Mouse (Mus musculus): ENCODE results near the gene H13.
"Not testable (repeated sequence)": the region's sequence is repeated elsewhere in the genome, so short reads cannot be mapped to it uniquely, and the experiment has no call there.

The H13 gene

GRCm38 (mm10) chr2:152666191-152666590, 3.1 kb upstream of the H13 start:
- DNase-seq, result not testable (repeated sequence)

- no peak for DNase-seq
Observed at GRCm38 (mm10) chr2:152669639-152670484, 601 bp downstream of the H13 start.

- DNase-seq, result peak in 1 of 2 experiments; percentile 59
Observed at GRCm38 (mm10) chr2:152670983-152671641, 1.9 kb downstream of the H13 start.

- DNase-seq, result peak; percentile 61 to 68
Observed at GRCm38 (mm10) chr2:152671642-152671999, 2.4 kb downstream of the H13 start.

- no peak for DNase-seq
Observed at GRCm38 (mm10) chr2:152672166-152672565, 2.9 kb downstream of the H13 start.

- DNase-seq, result peak in 1 of 2 experiments; percentile 20
Observed at GRCm38 (mm10) chr2:152674148-152674547, 4.9 kb downstream of the H13 start.

- DNase-seq, result peak in 1 of 2 experiments; percentile 2
Observed at GRCm38 (mm10) chr2:152675252-152675791, 6.1 kb downstream of the H13 start.

- peak; percentile 60 to 66 for DNase-seq
Observed at GRCm38 (mm10) chr2:152678302-152678701, 9.0 kb downstream of the H13 start.

GRCm38 (mm10) chr2:152678925-152679324, 9.7 kb downstream of the H13 start:
- DNase-seq, result peak in 1 of 2 experiments; percentile 29

GRCm38 (mm10) chr2:152679701-152680355, 10.6 kb downstream of the H13 start:
- peak; percentile 29 to 31 for DNase-seq

GRCm38 (mm10) chr2:152683086-152683485, 13.8 kb downstream of the H13 start:
- no peak for DNase-seq

GRCm38 (mm10) chr2:152686399-152686798, 17.1 kb downstream of the H13 start:
- DNase-seq, result no peak

- peak; percentile 97 to 98 for DNase-seq
Observed at GRCm38 (mm10) chr2:152686806-152687267, 17.6 kb downstream of the H13 start, which contains the start of gene Mcts2. TSS of gene Mcts2 (plus strand) at chr2:152687035.

GRCm38 (mm10) chr2:152691564-152692217, 22.4 kb downstream of the H13 start:
- peak; percentile 55 to 65 for DNase-seq

- peak; percentile 83 to 85 for DNase-seq
Observed at GRCm38 (mm10) chr2:152693233-152693632, 24.0 kb downstream of the H13 start.

- DNase-seq, result no peak
Observed at GRCm38 (mm10) chr2:152693735-152694134, 24.5 kb downstream of the H13 start.

GRCm38 (mm10) chr2:152694708-152695107, 25.4 kb downstream of the H13 start:
- DNase-seq, result no peak

GRCm38 (mm10) chr2:152696016-152696415, 26.8 kb downstream of the H13 start:
- no peak for DNase-seq

GRCm38 (mm10) chr2:152696476-152697164, 27.4 kb downstream of the H13 start:
- peak; percentile 98 for DNase-seq

- DNase-seq, result no peak
Observed at GRCm38 (mm10) chr2:152700138-152700537, 30.9 kb downstream of the H13 start.

- DNase-seq, result peak; percentile 50 to 53
Observed at GRCm38 (mm10) chr2:152700725-152701124, 31.5 kb downstream of the H13 start.
